Mouse (Mus musculus): ENCODE data around the gene Ahnak. TPM values are rescaled to one million over a fixed set of nuclear protein-coding genes. Genes with fewer than 3 reads are reported as not detected.

Ahnak gene
- polyA plus RNA-seq, 1 experiment from 2014 or later, result 10.6 TPM

DNA sequence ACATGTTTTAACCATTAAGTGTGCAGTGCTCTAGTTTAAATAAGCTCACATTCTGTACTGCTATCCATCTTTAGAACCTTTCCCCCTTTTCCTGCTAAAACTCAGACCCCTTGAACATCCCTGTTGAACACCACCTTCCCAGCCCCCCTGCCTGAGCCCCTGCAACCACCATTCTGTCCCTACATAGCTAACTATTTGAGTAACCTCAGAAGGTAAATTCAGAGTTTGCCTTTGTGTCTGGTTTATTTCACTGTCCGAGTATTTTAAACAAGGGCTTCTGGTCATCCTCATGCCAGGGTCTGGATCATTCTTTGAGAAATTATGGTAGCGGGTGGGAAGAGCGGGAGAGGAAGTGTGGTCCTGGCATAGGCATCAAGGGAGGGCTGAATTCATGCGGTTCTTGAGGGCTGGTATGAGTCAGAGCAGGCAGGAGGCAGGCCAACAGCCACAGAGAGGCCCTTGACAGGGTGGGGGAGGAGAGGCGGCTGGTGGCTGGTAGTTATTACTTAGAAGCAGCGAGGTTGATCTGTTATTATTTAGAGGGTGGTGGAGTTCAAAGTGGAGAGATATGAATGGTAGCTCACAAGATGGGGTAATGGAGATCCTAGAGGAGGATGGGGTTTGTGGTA, 63.8 kb downstream of the Ahnak start:
- H3K4me3 ChIP-seq (ENCODE audit: low read depth, low read length), result no peak overlapping the region
- H3K27me3 ChIP-seq (ENCODE audit: control insufficient read depth, insufficient read depth, low read length), result no peaks in the 10 kb centered on the region
- peak; percentile 65 for ATAC-seq (replicated peaks; ENCODE audit: insufficient number of reproducible peaks, low FRiP score, low TSS enrichment, low read depth)
- peak; percentile 51 for DNase-seq (ENCODE audit: low spot score)
- H3K4me2 ChIP-seq (ENCODE audit: low read depth, low read length), result no peak overlapping the region
- no peaks in the 10 kb centered on the region for H3K36me3 ChIP-seq (replicated peaks; ENCODE audit: control insufficient read depth, insufficient read depth, low read depth, low read length)
- no peaks in the 10 kb centered on the region for H3K4me1 ChIP-seq (ENCODE audit: control insufficient read depth, insufficient read depth, low read length)
- H3K9me3 ChIP-seq (replicated peaks; ENCODE audit: control insufficient read depth, low read length), result no peaks in the 10 kb centered on the region
- no peak overlapping the region for H3K27ac ChIP-seq (replicated peaks; ENCODE audit: low read depth, low read length)
- H3K9ac ChIP-seq (replicated peaks; ENCODE audit: low read length), result no peak overlapping the region
- 56% methylated on average over 6 of the region's 6 CpGs for WGBS

DNA sequence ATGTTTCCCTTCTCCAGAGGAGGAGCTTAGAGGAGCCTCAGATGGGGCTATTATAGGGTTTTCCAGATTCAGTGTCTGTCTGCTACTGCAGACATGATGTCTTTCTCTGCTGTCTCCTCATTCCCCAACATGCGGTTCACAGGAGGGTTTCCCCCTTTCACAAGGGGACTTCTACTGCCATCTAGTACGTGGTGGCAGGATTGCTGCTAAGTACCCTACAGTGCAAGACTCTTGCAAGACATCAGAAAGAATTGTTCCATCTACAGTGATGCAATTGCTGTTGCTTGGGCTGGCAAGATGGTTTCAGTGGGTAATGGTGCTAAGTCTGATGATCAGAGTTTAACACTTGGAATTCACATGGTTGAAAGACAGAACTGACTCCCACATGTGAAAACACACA, 66.1 kb downstream of the Ahnak start:
- H3K36me3 ChIP-seq (replicated peaks; ENCODE audit: control insufficient read depth, insufficient read depth, low read depth, low read length), result no peaks in the 10 kb centered on the region
- no peak overlapping the region for H3K4me2 ChIP-seq (ENCODE audit: low read depth, low read length)
- 35% methylated on average over 2 of the region's 2 CpGs for WGBS
- no peaks in the 10 kb centered on the region for H3K4me1 ChIP-seq (ENCODE audit: control insufficient read depth, insufficient read depth, low read length)
- DNase-seq (ENCODE audit: low spot score) (peak; percentile 37), ATAC-seq (replicated peaks; ENCODE audit: insufficient number of reproducible peaks, low FRiP score, low TSS enrichment, low read depth) (no peak)
- H3K9me3 ChIP-seq (replicated peaks; ENCODE audit: control insufficient read depth, low read length), result no peaks in the 10 kb centered on the region
- no peak overlapping the region for H3K4me3 ChIP-seq (ENCODE audit: low read depth, low read length)
- H3K9ac ChIP-seq (replicated peaks; ENCODE audit: low read length), result no peak overlapping the region
- H3K27me3 ChIP-seq (ENCODE audit: control insufficient read depth, insufficient read depth, low read length), result no peaks in the 10 kb centered on the region
- H3K27ac ChIP-seq (replicated peaks; ENCODE audit: low read depth, low read length), result no peak overlapping the region

DNA sequence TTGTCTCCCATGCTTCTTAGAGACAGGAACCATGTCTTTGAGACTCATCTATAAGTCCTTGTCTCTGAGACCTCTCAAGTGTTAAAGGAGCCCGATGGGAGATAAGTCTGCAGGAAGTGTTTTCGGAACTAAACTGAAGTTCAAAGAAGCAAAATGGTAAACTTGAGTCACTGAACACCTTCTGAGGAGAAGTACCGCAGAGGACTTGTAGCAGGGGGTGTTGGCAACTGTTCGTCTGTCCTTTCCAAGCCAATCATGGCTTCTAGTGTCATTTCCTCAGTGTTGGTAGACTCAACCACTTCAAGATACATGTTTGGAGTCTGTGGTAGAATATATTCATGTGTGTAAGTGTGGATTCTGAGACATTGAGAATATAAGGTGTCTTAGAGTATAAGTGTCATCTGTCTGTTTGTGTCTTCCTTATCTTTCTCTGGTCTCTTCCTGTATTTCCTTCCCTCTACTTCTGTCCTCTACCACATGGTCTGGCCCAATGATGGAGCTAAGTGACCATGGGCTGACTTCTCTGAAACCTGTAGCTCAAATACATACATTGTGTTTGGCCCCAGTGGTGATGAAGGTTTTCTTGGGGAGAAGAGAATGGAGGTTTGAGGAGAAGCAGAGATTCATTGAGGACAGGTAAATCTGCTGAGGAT, 66.7 kb downstream of the Ahnak start:
- WGBS, result 89% methylated on average over 4 of the region's 4 CpGs
- no peaks in the 10 kb centered on the region for H3K36me3 ChIP-seq (replicated peaks; ENCODE audit: control insufficient read depth, insufficient read depth, low read depth, low read length)
- no peak for ATAC-seq (replicated peaks; ENCODE audit: insufficient number of reproducible peaks, low FRiP score, low TSS enrichment, low read depth)

DNA sequence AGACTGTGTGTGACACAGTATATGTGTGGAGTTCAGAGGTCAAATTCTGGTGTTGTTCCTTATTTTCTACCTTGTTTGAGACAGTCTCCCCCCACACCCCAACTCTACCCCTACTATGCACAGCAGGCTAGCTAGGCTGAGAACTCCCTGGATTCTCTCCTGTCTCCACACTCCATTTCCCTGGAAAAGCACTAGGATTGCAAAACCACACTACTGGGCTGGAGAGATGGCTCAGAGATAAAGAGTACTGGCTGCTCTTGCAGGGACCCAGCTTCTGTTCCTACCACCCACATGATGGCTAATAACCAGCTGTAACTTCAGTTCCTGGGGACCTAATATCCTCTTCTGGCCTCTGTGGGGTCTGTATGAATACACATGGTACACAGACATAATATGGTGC, 68.6 kb downstream of the Ahnak start:
- Histone ChIP-seq H3K4me3 (ENCODE audit: low read depth, low read length) (no peak overlapping the region), H3K27ac (replicated peaks; ENCODE audit: low read depth, low read length) (no peak overlapping the region), H3K27me3 (ENCODE audit: control insufficient read depth, insufficient read depth, low read length) (no peaks in the 10 kb centered on the region), H3K4me2 (ENCODE audit: low read depth, low read length) (no peak overlapping the region), H3K9me3 (replicated peaks; ENCODE audit: control insufficient read depth, low read length) (no peaks in the 10 kb centered on the region), H3K4me1 (ENCODE audit: control insufficient read depth, insufficient read depth, low read length) (no peaks in the 10 kb centered on the region), H3K9ac (replicated peaks; ENCODE audit: low read length) (no peak overlapping the region), H3K36me3 (replicated peaks; ENCODE audit: control insufficient read depth, insufficient read depth, low read depth, low read length) (no peaks in the 10 kb centered on the region)
- ATAC-seq (replicated peaks; ENCODE audit: insufficient number of reproducible peaks, low FRiP score, low TSS enrichment, low read depth) (no peak), DNase-seq (ENCODE audit: low spot score) (no peak)

More for the DNA sequence above, 66.7 kb downstream of the Ahnak start:
- Histone ChIP-seq H3K9ac (replicated peaks; ENCODE audit: low read length) (no peak overlapping the region), H3K27me3 (ENCODE audit: control insufficient read depth, insufficient read depth, low read length) (no peaks in the 10 kb centered on the region), H3K4me3 (ENCODE audit: low read depth, low read length) (no peak overlapping the region), H3K4me2 (ENCODE audit: low read depth, low read length) (no peak overlapping the region), H3K27ac (replicated peaks; ENCODE audit: low read depth, low read length) (no peak overlapping the region), H3K9me3 (replicated peaks; ENCODE audit: control insufficient read depth, low read length) (no peaks in the 10 kb centered on the region), H3K4me1 (ENCODE audit: control insufficient read depth, insufficient read depth, low read length) (no peaks in the 10 kb centered on the region)
- no peak for DNase-seq (ENCODE audit: low spot score)

DNA sequence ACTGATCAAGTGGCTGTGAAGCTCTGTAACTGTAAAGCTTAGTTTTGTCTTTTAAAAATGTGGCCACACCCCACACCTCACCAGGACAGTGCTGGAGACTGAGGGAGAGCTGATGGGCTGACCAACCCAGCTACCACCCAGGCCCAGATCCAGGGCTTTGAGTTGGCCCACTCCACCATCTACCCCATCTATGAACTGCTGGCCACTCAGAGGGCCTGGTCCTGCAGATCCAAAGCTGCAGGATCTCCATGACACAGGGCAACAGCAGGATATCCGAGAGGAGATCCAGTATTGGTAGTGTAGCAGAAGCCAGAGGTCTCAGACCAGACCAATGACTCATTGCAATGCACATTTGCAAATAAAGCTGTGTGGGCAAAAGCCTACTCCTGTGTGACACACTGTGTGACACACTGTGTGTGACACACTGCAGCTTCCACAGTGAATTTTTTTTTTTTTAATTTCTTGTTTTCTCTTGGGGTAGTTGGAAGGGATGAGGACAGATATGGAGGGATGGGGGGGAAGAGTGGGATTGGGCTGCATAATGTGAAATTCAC, 69.3 kb downstream of the Ahnak start:
- 68% methylated on average over 1 of the region's 1 CpGs for WGBS

DNA sequence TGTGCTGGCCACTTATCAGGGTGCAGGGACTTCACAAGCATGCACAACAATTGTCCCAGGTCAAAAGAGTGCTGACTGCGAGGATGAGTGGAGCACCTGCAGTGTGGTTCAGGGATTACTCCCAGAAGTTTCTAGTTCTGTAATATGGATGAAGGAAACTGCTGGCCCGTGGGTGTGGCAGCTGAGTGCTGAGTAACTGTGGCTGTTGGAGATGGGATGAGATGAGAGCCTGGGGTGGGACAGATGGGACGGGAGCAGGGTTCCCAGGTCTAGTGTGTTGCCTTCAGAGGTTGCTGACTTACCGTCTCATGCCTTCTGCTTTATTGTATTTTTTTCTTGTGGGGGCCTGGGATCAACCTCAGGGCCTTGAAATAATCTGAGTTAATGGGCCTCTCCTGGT, 69.9 kb downstream of the Ahnak start:
- Histone ChIP-seq H3K4me2 (ENCODE audit: low read depth, low read length) (no peak overlapping the region), H3K9me3 (replicated peaks; ENCODE audit: control insufficient read depth, low read length) (no peaks in the 10 kb centered on the region), H3K27ac (replicated peaks; ENCODE audit: low read depth, low read length) (no peak overlapping the region), H3K27me3 (ENCODE audit: control insufficient read depth, insufficient read depth, low read length) (no peaks in the 10 kb centered on the region), H3K4me1 (ENCODE audit: control insufficient read depth, insufficient read depth, low read length) (no peaks in the 10 kb centered on the region), H3K36me3 (replicated peaks; ENCODE audit: control insufficient read depth, insufficient read depth, low read depth, low read length) (no peaks in the 10 kb centered on the region), H3K4me3 (ENCODE audit: low read depth, low read length) (no peak overlapping the region), H3K9ac (replicated peaks; ENCODE audit: low read length) (no peak overlapping the region)
- 86% methylated on average over 4 of the region's 4 CpGs for WGBS
- DNase-seq (ENCODE audit: low spot score) (no peak), ATAC-seq (replicated peaks; ENCODE audit: insufficient number of reproducible peaks, low FRiP score, low TSS enrichment, low read depth) (no peak)

More for the DNA sequence above, 69.3 kb downstream of the Ahnak start:
- no peaks in the 10 kb centered on the region for H3K4me1 ChIP-seq (ENCODE audit: control insufficient read depth, insufficient read depth, low read length)
- no peak overlapping the region for H3K27ac ChIP-seq (replicated peaks; ENCODE audit: low read depth, low read length)
- no peaks in the 10 kb centered on the region for H3K9me3 ChIP-seq (replicated peaks; ENCODE audit: control insufficient read depth, low read length)
- no peaks in the 10 kb centered on the region for H3K27me3 ChIP-seq (ENCODE audit: control insufficient read depth, insufficient read depth, low read length)
- no peak overlapping the region for H3K4me2 ChIP-seq (ENCODE audit: low read depth, low read length)
- no peak overlapping the region for H3K9ac ChIP-seq (replicated peaks; ENCODE audit: low read length)
- H3K4me3 ChIP-seq (ENCODE audit: low read depth, low read length), result no peak overlapping the region
- ATAC-seq (replicated peaks; ENCODE audit: insufficient number of reproducible peaks, low FRiP score, low TSS enrichment, low read depth), result no peak
- DNase-seq (ENCODE audit: low spot score), result no peak
- H3K36me3 ChIP-seq (replicated peaks; ENCODE audit: control insufficient read depth, insufficient read depth, low read depth, low read length), result no peaks in the 10 kb centered on the region

DNA sequence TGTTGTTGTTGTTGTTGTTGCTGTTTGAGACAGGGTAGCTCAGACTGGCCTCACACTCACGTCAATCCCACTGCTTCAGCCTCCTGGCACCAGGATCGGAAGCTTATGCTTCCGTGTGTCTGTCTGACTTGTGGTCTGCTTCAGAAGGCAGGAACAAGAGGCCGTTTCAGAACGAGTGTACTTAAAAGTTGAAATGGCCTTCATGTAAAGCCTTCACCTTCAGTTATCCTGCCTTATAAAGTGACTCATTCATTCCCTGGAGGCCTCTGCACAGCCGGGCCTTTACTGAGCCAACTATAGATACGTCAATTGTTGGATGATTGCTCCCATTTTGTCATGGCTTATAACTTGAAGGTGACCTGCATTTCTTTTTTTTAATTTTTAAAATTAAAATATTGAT, 70.3 kb downstream of the Ahnak start:
- no peaks in the 10 kb centered on the region for H3K27me3 ChIP-seq (ENCODE audit: control insufficient read depth, insufficient read depth, low read length)
- no peaks in the 10 kb centered on the region for H3K4me1 ChIP-seq (ENCODE audit: control insufficient read depth, insufficient read depth, low read length)
- no peak overlapping the region for H3K4me3 ChIP-seq (ENCODE audit: low read depth, low read length)
- no peaks in the 10 kb centered on the region for H3K9me3 ChIP-seq (replicated peaks; ENCODE audit: control insufficient read depth, low read length)
- no peak overlapping the region for H3K9ac ChIP-seq (replicated peaks; ENCODE audit: low read length)
- no peak for ATAC-seq (replicated peaks; ENCODE audit: insufficient number of reproducible peaks, low FRiP score, low TSS enrichment, low read depth)
- no peak overlapping the region for H3K27ac ChIP-seq (replicated peaks; ENCODE audit: low read depth, low read length)
- no peaks in the 10 kb centered on the region for H3K36me3 ChIP-seq (replicated peaks; ENCODE audit: control insufficient read depth, insufficient read depth, low read depth, low read length)
- no peak for DNase-seq (ENCODE audit: low spot score)
- H3K4me2 ChIP-seq (ENCODE audit: low read depth, low read length), result no peak overlapping the region
- WGBS, result 83% methylated on average over 7 of the region's 7 CpGs

DNA sequence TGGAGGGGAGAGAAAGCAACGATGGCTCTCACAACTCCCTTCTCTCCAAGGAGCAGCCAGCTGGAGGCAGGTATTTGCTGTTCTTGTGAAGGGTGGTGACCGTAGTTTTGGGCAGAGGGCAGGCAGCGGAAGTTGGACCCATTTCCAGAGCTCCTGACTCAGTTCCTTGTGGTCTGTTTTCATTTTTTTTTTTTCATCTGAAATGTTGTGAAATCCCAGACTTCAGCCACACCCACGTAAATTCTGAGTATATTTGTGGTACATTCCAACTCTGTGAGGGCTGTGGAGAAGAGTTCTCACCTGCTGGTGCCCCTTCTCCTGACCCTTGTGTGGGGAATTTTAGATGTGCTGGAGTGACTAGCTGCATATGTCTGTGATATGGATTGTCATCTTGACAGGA, 71.0 kb downstream of the Ahnak start:
- Histone ChIP-seq H3K4me2 (ENCODE audit: low read depth, low read length) (no peak overlapping the region), H3K4me3 (ENCODE audit: low read depth, low read length) (no peak overlapping the region), H3K4me1 (ENCODE audit: control insufficient read depth, insufficient read depth, low read length) (no peaks in the 10 kb centered on the region), H3K9ac (replicated peaks; ENCODE audit: low read length) (no peak overlapping the region), H3K36me3 (replicated peaks; ENCODE audit: control insufficient read depth, insufficient read depth, low read depth, low read length) (no peaks in the 10 kb centered on the region), H3K27ac (replicated peaks; ENCODE audit: low read depth, low read length) (no peak overlapping the region), H3K9me3 (replicated peaks; ENCODE audit: control insufficient read depth, low read length) (no peaks in the 10 kb centered on the region), H3K27me3 (ENCODE audit: control insufficient read depth, insufficient read depth, low read length) (no peaks in the 10 kb centered on the region)
- no peak for DNase-seq (ENCODE audit: low spot score)
- no peak for ATAC-seq (replicated peaks; ENCODE audit: insufficient number of reproducible peaks, low FRiP score, low TSS enrichment, low read depth)
- WGBS, result 72% methylated on average over 4 of the region's 4 CpGs

Data from embryonic facial prominence, embryonic 11.5 days (tissue).